Mouse (Mus musculus) cerebral cortex, adult 2 months (tissue): ENCODE data around the gene Tceanc2.

Experiments
- WGBS: fragments of 180-500 bp; shearing (Covaris S2); methylation state at CpG from one replicate; pipeline ENCODE4 v1.1.7; 2018; 5-methylcytosine and 5-hydroxymethylcytosine counted together

Tceanc2 gene

DNA sequence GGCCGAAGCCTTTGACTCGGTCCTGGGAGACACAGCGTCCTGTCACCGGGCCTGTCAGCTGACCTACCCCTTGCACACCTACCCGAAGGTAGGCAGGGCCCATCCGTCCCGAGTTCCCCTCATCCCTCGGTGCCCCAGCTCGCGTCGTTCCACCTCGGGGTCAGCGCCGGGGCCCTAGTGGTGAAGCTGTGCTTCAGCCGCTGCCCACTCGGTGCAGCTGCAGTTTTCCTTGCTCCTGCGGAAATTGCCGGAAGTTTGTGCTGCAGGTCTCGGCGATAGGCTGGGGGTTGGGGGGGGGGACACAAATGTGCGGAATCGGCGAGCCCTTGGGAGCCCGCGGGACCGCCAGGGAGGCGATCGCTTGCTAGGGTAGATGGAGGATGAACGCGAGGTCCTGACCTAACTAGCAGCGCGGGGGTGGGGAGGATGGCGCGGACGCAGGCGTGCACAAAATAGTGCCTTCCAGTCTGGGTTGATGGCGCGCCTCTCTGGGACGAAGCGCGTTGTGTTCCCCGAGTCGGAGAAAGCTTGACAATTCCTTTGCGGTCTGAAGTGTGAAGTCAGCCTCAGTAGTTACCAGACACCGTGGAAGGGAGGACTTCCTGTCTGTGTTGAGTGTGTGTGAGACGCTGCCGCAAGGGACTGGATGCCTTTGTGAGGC is at the start of gene Tceanc2:
TSS of gene Tceanc2 (minus strand) at position 287 of the 661 bp plus-strand sequence.
- WGBS: under 1% methylated on average over 47 of the region's 47 CpGs

DNA sequence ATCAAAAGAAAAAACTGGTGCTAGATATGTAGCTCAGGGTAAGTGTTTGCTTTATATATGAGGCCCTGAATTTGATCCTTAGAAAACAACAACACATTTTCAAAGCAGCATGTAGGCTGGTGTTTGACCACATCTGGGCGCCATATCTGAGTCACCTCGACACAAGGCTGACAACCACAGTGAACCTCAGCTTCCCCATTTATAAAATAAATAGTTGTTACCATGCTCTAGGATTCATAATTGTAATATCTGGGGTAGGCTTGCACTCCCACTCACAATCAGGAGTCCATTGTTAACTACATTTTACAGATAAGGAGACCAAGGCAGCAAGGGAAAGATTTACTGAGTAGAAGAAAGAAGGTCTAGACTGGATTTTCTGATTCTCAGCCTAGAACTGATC is 47.4 kb upstream of the Tceanc2 start:
- 96% methylated on average over 2 of the region's 2 CpGs for WGBS

DNA sequence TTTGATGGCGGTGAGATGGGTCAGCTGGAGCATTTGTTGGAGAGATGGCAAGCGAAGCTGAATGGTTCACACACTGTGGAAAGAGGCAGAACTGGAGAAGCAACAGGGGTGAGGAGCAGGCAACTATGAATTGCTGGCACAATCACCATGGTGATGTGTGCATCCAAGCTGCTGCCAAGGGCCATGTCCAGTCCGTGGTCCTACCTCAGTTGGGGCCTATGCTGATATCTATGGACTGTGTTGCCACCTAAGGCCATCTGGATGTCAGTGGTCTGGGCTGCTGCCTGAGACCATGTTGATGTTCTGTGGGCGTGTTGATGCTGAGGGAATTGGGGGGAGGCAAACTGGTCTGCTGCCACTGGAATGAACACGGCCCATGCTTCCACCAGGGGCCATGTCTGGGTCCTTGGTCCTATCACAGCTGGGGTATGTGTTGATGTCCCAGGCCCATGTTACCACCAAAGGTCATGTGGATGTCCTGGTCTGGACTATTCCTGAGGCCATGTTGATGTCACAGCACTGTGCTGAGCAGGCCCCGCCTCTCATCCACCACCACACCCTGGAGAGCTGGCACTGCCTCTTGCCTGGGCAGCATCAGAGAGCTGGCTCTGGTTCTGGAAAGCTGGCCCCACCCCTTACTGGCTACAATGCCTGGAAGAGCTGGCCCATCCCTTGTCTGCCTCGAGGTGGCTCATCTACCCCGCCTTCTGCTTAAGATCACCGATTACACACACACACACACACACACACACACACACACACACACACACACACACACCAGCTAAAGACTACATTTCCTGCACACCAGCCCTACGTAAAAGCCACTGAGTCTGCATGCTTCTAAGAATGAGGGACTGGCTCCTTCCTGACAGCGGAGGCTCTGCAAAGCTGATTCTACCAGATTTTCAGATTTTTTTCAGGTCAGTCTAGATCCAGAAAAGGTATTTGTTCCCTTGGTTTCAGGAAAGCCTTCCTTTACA is 44.6 kb upstream of the Tceanc2 start:
- WGBS: 72% methylated on average over 11 of the region's 11 CpGs

DNA sequence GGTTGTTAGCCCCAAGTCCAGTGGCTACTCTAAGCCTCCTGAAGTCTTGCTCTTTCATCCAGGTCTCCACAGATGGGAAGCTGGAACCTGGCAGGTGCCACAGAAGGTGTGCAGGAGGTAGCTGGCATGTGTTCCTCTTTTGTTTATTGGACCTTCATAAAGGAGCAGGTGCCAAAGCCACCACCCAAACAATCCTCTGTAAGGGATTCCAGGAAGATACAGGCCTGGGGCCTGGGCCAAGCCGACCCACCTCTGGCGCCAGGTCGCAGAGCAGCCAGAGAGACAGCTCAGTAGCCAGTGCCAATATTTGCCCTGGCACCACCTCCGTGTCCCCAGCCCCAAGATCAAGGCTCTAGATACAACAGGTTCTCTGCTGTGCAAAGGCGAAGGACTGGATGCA is 42.6 kb upstream of the Tceanc2 start:
- 88% methylated on average over 5 of the region's 5 CpGs for WGBS

DNA sequence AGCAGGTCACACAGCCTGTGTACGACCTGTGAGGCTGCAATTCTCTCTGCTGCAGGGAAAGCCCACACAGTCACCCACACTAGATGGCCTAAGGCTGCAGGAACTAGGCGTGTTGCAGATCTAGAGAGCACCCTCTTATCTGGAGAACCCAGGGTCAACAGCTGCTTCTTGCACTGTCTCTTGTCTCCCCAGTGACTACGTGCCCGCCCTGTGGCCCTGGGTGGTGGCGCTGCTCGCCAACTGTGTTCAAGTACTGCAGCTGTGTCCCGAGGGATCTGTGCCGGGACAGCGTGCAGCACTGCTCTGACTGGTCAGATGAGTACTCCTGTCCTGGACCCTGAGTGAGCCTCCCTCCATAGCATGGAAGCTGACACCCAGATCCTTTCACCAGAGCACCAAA is 38.7 kb upstream of the Tceanc2 start:
- WGBS: 90% methylated on average over 9 of the region's 9 CpGs

DNA sequence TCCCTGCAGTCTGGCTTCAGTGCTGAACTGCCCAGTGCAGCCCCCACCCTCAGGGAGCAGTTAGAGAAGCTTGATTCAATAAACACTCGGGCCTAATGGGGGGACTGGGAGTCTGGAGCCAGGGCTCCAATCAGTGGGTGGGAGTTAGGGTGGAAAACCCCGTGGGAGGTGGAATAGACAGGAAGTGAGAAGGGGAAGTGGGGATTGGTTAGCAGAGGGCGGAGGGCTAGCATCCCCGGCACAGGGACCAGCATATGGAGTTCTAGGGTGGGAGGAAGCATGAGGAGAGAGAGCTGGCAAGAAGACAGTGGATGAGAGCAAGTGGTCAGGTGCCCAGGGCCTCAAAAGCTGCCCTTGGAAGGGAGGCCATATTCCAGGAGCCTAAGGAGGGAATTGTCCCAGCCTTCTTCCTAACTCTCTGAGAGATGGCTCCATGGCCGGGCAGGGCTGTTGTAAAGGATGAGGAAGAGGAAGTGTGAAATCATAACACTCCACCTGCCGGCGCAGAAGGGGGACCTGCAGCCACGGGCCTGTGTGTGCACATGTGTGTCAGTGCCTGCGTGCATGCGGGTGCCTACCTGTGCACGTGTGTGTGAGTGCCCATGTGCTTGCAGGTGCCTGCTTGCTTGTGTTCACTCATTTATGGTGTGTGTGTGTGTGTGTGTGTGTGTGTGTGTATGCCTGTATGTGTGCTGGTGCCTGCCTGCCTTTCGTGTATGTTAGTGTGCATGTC is 34.5 kb upstream of the Tceanc2 start:
- 70% methylated on average over 12 of the region's 12 CpGs for WGBS

DNA sequence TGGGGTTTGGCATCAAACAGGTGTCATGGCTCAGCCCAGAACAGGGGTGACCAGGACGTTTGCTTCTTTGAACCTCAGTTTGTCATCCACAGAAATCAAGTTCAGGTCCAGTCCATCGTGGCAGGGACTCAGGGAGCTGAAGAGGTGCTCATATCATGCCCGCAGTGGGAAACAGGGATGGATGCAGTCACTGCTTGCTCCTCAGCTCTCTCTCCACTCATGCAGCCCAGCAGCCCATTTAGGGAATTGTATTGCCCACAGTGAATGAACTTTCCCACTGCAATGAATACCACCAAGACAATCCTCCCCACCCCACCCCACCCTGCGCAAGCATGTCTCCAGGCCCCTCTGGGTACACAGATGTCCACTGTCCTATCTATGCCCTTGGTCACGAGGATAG is 33.0 kb upstream of the Tceanc2 start:
- WGBS: 82% methylated on average over 5 of the region's 5 CpGs

DNA sequence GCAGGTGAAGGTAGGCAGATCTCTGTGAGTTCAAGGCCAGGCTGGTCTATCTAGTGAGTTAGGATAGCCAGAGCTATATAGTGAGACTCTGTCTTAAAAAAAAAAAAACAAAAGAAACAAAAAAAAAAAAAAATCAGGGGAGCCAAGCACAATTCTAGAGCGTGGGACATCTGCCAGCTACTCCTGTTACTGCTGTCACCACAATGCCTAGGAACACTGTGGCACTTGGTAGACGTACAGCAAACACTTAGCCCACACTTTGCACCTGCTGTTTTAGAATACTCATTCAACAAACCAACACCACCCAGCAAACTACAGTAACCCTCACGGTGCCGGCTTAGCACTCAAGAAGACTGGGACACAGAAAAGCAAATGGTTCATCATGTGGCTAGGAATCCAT is 32.5 kb upstream of the Tceanc2 start:
- whole genome bisulfite sequencing: 45% methylated on average over 4 of the region's 4 CpGs

DNA sequence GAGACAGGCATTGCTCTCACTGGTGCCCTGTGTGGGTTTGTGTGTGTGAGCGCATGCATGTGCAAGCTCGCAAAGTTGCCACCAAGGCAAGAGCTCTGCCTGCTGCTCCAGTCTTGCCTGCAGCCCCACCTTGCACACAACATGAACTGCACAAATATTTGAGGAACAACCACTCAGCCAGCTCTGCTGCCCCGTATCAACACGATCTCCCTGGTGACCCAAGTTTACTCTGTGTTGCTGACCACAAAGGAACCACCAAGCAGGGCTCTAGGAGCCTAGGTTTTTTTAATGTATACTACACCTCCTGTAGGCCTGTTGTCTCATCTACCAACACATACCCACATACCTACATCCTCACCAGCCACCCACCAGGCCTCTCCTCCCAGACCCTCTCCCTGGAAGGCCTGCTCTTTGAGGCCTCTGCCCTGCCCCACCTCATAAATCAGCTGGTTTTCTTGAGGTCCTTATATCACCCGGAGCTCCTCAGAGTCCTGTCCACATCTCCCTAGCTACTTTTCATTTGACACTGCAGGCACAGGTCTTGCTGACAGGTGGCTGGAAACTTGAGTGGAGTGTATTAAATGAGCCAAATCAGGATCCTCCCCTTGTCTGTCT is 31.7 kb upstream of the Tceanc2 start:
- 86% methylated on average over 5 of the region's 5 CpGs for WGBS

DNA sequence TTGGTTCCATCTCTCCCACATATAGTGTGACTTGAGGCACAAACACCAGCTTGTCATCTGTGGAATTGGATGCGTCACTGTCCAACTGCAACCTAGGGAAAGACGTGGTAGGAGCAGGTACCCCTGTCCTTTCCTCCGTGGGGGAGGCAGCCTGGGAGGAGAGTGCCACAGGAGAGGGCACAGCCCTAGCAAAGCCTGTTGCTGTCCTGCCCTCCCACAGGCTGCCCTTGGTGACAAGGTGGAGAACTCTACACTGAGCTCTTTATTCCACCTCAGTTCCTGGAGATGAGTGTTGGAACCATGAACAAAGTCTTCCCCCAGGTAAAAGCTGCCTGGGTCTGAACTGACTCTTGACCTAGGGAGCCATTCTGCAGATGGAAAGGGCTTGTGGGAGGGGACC is 30.0 kb upstream of the Tceanc2 start, which contains the start of gene Ldlrad1:
TSS of gene Ldlrad1 (plus strand) at position 301 of the 400 bp plus-strand sequence.
- WGBS: 78% methylated on average over 3 of the region's 3 CpGs

DNA sequence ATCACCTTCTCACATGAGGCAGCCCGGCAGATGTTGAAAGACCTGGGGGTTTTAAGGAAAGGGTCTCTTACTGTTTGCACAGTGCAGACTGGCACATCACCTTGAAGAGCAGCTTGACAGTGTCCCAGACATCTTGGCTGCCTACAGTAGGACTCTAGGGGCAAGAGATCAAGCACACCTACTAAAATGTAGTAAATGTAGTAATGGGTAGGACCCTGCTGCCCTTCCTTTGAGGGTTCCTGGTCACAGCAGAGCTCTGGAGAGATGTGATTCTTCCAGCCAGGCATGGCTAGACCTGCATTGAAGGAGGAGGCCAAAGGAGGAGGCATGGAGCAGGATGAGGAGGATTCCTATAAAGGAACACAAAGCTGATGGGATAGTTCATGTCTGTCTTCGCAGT is 28.1 kb upstream of the Tceanc2 start:
- 96% methylated on average over 2 of the region's 2 CpGs for WGBS

DNA sequence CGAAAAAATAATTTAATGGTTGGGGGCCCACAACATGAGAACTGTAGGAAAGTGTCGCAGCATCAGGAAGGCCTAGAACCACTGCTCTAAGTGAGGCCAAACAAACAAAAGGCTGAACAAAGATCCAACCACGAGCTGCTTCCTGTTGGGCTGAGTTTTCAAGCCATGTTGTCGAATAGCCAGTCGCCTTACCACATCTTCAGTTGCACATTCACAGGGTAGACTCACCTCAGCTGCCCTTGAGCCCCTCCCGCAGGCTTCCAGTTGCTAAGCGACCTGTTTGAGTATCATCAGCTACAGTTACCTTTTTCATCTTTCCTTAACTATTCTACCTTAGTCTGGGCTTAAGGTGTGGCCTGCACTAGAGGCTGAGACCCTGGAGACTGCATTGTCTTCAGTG is 24.1 kb upstream of the Tceanc2 start:
- 81% methylated on average over 7 of the region's 7 CpGs for WGBS

DNA sequence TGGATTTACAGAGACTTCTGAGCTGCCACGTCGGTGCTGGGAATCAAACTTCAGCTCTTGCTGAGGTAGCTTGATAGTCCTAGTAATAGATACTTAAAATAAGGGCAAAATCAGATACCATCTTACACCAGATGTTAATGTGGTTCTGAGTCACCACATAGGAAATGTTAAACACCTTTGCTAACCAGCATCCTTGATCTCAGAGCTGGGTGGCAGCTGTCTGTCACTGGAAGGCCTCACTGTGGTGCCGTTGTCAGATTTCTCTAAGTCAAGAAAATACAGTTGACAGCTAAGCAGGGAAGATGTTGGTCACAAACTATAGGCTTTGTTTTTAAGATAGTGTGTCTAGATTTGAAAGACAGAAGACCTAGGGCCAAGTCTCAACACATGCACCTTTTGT is 22.9 kb upstream of the Tceanc2 start:
- 96% methylated on average over 3 of the region's 3 CpGs for WGBS

DNA sequence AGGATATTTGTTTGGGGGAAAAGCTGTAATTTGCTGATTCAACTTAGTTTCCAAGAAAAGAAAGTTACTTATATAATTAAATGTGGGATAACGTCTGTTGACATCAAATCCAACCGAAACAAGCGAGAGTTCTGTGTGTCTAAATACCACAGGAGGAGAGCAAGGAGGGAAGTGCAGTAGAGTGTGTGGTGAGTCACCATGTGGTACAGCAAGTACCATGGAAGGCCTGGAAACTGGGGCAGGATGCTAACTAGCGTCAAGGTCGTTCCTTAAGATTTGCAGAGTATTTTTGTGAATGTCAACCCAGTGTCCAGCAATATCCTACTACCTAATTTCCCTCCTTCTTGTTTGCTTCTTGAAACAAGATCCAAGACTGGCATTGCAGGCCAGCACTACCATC is 19.2 kb upstream of the Tceanc2 start:
- 59% methylated on average over 5 of the region's 5 CpGs for WGBS

DNA sequence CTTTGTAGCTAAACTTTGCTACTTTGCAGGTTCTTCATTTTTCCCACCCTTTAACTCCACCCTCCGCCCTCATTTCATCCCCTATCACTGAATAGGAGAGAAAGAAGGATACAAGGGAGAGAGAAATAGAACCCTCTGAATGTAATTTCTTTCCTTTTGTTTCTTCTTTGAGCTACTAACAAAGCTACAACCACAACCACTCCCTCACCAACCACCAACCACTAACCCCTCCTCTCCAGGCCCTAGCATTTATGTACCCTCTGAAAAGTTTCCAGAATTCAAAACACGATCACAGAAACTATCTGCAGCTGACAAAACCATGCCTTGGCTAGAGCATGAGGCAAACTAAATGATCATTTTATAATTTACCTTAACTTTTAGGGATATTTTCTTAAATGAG is 17.5 kb upstream of the Tceanc2 start:
- WGBS: 84% methylated on average over 2 of the region's 2 CpGs

DNA sequence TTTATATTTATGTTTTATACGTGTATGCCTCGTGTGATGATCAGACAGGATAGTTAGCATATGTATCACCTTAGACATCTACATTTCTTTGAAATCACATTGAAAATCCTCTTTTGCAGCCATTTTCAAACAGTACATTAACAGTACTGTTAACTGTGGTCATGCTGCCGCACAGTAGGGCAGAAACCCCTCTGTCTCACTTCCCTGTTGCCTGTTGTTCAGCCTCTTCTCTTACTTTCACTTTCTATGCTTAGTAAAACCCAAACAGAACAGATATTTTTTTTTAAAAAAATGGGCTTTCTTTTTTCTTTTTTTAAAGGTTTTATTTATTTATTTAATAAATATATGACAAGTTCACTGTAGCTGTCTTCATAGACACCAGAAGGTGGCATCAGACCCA is 14.9 kb upstream of the Tceanc2 start:
- WGBS: 94% methylated on average over 3 of the region's 3 CpGs

DNA sequence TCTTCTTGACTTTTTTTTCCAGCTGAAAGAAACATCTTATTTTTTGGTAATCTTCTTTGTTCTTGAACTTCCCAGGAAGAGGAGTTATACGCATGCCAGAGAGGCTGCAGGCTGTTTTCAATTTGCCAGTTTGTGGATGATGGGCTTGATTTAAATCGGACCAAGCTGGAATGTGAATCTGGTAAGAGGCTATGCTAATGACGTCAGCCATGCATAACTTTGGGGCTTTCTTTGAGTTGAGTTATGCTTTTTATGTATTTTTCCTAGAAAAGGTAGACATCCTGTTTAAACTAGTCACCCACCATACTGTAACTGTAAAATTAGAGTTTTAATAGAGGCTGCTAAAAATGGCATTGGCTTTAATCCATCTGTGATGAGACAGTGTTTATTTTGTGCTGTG is 6.8 kb upstream of the Tceanc2 start:
- 37% methylated on average over 3 of the region's 3 CpGs for WGBS

DNA sequence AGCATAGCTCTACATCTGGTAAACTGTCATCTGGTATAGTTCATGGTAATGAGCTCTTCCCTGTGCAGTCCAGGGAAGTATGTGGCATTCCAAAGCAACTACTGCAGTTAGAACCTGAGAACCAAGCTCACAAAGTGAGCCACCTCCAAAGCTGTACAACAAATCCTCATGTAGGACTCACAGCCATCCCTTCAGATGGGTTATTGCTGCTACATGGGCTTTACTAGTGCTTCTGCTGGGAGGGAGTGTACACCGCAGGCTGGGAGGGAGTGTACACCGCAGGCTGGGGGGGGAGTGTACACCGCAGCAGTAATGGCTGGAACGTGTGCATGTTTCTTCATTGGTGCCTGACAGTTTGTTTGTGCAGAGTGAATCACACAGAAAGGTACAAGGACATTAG is 4.3 kb upstream of the Tceanc2 start:
- WGBS: 76% methylated on average over 4 of the region's 4 CpGs

DNA sequence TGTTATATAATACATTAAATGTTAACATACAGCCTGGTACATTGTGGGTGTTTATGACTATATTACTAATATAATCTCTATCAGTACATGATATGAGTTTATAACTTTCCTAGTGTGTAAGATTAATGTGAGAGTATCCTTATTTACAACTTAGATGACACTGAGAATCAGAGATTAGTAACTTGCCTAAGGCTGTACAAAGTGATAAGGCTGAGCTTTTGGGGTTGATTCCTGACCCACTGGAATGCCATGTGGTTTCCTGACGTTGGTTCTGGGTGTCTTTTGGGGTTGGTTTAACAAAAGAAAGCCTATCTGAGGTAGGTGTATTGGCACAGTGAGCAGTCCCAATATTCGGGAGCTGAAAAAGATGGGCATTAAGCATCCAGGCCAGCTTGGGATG is 3.9 kb upstream of the Tceanc2 start:
- 43% methylated on average over 2 of the region's 2 CpGs for WGBS

DNA sequence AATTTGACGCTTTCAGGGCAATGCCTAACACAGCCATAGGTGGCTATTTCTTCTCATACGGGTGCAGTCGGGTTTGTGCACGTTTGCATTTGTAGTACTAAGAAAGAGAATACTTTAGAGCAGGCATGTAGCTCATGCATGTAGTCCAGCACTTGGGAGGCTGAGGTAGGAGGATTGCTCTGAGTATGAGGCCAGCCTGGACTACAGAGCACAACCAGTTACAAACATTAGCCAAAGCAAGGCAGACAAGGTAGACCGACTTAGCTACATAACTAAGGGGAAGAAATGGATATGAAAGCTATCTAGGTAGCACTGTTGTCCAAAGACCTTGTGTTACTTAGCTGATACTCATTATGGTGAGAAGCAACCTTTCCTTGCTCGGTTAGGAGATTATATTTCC is 3.0 kb upstream of the Tceanc2 start:
- WGBS: 59% methylated on average over 6 of the region's 6 CpGs

DNA sequence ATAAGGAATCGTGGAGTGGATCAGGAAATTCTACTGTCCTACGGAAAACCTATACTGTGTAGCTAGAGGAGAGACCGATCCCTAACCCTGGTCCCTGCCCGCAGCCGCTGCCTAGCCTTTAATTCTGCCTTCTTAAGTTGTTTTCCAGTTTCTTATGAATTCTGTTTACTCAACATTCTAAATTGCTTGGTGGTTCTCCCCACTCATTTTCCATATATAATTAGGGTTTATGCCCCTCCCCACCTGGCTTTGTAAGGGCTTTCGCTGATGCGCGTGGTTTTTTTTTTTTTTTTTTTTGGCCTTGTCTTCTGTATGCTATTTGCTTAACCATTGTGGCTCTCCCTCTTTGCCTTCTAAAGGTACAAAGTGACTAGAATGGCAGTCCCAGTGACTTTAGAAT is 645 bp upstream of the Tceanc2 start:
- 2% methylated on average over 8 of the region's 8 CpGs for WGBS
